Mouse (Mus musculus) heart, embryonic 14.5 days (tissue): ENCODE measurements around the gene Rasl12. TPM values are rescaled to one million over a fixed set of nuclear protein-coding genes. Genes with fewer than 3 reads are reported as not detected.

Experiments used
- ATAC-seq: fragments of 200-750 bp; cut with Nextera tagmentation; 2 replicates; pipeline ENCODE4 v1.8.0; 2017; ENCODE audit warnings: low read depth, moderate TSS enrichment; ENCODE audit not compliant: insufficient number of reproducible peaks, insufficient read depth, low FRiP score
- H3K27ac ChIP-seq, 2 experiments: fragments of 200-500 bp in 1 of 2; fragments of 300-500 bp in 1 of 2; sonication (generic) in 1 of 2; replicated peaks in 1 of 2; 2 replicates each; pipeline ENCODE4 v1.5.1; 2012 to 2014; ENCODE audit warnings: low read depth in 2 of 2, low read length in 2 of 2, control low read depth in 1 of 2, mild to moderate bottlenecking in 1 of 2, mixed read lengths in 1 of 2; ENCODE audit not compliant: control insufficient read depth in 1 of 2, insufficient read depth in 1 of 2
- H3K27me3 ChIP-seq: fragments of 300-500 bp; sonication (generic); 2 replicates; pipeline ENCODE4 v1.6.1; 2014; ENCODE audit warnings: mild to moderate bottlenecking, low read length, control low read depth; ENCODE audit not compliant: control insufficient read depth, insufficient read depth
- H3K36me3 ChIP-seq: fragments of 300-500 bp; sonication (generic); 2 replicates; pipeline ENCODE4 v1.6.1; 2014; ENCODE audit warnings: mild to moderate bottlenecking, control low read depth, low read length, mixed read lengths; ENCODE audit not compliant: control insufficient read depth, insufficient read depth
- H3K4me1 ChIP-seq, 2 experiments: fragments of 200-500 bp in 1 of 2; fragments of 300-500 bp in 1 of 2; sonication (generic) in 1 of 2; 2 replicates each; pipeline ENCODE4 v1.6.1; 2012 to 2014; ENCODE audit warnings: low read length in 2 of 2, control low read depth in 1 of 2, mixed read lengths in 1 of 2; ENCODE audit not compliant: control insufficient read depth in 2 of 2, insufficient read depth in 2 of 2
- H3K4me2 ChIP-seq: fragments of 300-500 bp; sonication (generic); 2 replicates; pipeline ENCODE4 v1.6.1; 2014; ENCODE audit warnings: mild to moderate bottlenecking, low read length
- H3K4me3 ChIP-seq, 2 experiments: fragments of 200-500 bp in 1 of 2; fragments of 300-500 bp in 1 of 2; sonication (generic) in 1 of 2; 2 replicates each; pipeline ENCODE4 v1.5.1; 2012 to 2014; ENCODE audit warnings: low read length in 2 of 2, mild to moderate bottlenecking in 2 of 2, control low read depth in 1 of 2, low read depth in 1 of 2, moderate library complexity in 1 of 2; ENCODE audit not compliant: control insufficient read depth in 1 of 2, insufficient read depth in 1 of 2
- H3K9ac ChIP-seq: fragments of 300-500 bp; sonication (generic); 2 replicates; pipeline ENCODE4 v1.6.1; 2014; ENCODE audit warnings: mild to moderate bottlenecking, low read length
- H3K9me3 ChIP-seq: fragments of 300-500 bp; sonication (generic); 2 replicates; pipeline ENCODE4 v1.6.1; 2016; ENCODE audit warnings: low read length, control low read depth; ENCODE audit not compliant: control insufficient read depth
- WGBS: fragments of 180-500 bp; shearing (Covaris S2); extraction: QIAGEN DNeasy Blood & Tissue Kit; methylation state at CpG from one replicate; pipeline ENCODE4 v1.1.7; 2014; 5-methylcytosine and 5-hydroxymethylcytosine counted together
- polyA plus RNA-seq: library from polyadenylated mRNA; unstranded; fragments of >200 nt; fragmentation: Nextera tagmentation; extraction: Ambion mirVana; gene quantifications from 2 replicates; pipeline ENCODE4 v1.2.1, GENCODE M21; 2014

The Rasl12 gene
- polyA plus RNA-seq, 1 experiment from 2014 or later, result 6.1 TPM

DNA sequence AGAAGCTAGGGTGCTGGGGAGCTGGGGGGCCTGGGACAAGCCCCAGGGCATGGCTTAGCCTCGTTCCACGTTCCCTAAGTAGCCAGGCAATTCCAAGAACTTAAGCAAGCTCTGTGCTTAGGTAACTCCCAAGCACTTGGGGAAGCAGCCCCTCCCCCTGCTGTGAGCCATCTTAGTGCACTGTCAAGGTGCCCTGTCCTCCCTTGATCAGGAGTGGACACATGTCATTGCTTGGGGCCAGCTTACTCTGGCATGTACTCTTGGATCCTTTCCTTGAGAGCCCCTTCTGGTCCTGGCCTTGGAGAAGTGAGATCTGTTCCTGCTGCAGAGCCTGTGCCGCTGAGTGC lies 15.6 kb upstream of the Rasl12 start:
- Histone ChIP-seq H3K4me2 (no peak overlapping the region), H3K27me3 (no peaks in the 10 kb centered on the region), H3K9me3 (no peaks in the 10 kb centered on the region), H3K36me3 (peaks cover 2% of the 10 kb centered on the region; the same call in 1 of the 2 replicates), H3K4me3 (no peak overlapping the region), H3K4me1 (peaks cover 7 to 9% of the 10 kb centered on the region in 2 experiments; a peak in 2 of 4 replicates), H3K9ac (peak overlapping the region; percentile 31; the same call in 1 of the 2 replicates), H3K27ac (no peak overlapping the region)
- WGBS, result 49% methylated on average over 3 of the region's 3 CpGs
- ATAC-seq, result no peak

- WGBS, result 50% methylated on average over 3 of the region's 3 CpGs
- H3K9me3 ChIP-seq, result no peaks in the 10 kb centered on the region
- H3K9ac ChIP-seq, result no peak overlapping the region
- H3K4me3 ChIP-seq, result no peak overlapping the region
- ATAC-seq, result no peak
- H3K36me3 ChIP-seq, result no peaks in the 10 kb centered on the region
- H3K27ac ChIP-seq, result no peak overlapping the region
- H3K4me1 ChIP-seq, result peaks cover 7 to 9% of the 10 kb centered on the region in 2 experiments; a peak in 2 of 4 replicates
- peaks cover 5% of the 10 kb centered on the region; the same call in 1 of the 2 replicates for H3K27me3 ChIP-seq
- no peak overlapping the region for H3K4me2 ChIP-seq
These were observed 14.0 kb upstream of the Rasl12 start for GRCm38 (mm10) chr9:65384276-65384675.

- 44% methylated on average over 8 of the region's 8 CpGs for WGBS
- ATAC-seq, result no peak
- Histone ChIP-seq H3K9ac (no peak overlapping the region), H3K36me3 (no peaks in the 10 kb centered on the region), H3K27me3 (peaks cover 24% of the 10 kb centered on the region), H3K9me3 (no peaks in the 10 kb centered on the region), H3K4me1 (peaks cover 8 to 10% of the 10 kb centered on the region in 2 experiments; a peak in 3 of 4 replicates), H3K4me3 (no peak overlapping the region), H3K4me2 (no peak overlapping the region), H3K27ac (no peak overlapping the region)
These were observed 11.7 kb upstream of the Rasl12 start for GRCm38 (mm10) chr9:65386373-65387140.

DNA sequence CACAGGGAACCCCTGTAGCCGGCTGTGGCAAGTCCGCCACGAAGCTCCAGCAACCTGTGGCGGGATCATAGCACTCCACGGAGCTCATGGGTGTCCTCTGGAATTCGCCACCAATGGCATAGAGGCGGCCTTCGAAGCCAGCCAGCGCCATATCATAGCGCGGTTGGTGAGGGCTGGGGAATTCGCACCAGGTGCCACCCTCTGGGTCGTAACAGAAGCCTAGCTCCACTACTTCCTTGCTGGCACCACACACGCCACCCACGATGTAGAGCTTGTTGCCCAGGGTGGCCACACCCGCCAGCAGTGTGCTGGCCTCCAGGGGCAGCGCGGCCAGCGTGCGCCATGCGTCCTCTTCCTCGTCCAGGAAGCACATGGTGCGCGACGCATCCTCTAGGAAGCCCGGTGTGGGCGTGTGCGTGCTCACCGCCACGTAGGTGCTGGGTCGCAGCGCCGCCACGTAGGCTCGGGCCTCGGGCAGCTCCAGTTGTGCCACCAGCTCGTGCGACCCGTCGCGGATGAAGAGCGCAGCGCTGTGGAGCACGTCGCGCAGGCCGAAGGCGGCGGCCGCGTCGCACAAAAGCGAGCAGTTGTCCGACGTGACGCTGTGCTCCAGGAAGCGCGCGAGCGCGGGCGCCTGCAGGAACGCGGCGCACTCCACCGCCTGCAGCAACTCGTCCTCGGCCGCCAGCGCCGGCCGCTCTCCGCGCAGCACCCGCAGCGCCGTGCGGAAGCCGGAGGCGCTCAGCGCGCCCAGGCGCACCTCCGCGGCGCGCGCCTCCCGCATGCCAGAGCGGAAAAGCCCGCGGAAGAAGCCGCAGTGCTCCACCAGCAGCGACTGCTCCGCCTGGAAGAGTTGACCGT lies 7.3 kb upstream of the Rasl12 start:
- H3K4me2 ChIP-seq, result peak overlapping the region; percentile 78
- peak; percentile 19; the same call in 1 of the 2 replicates for ATAC-seq
- peaks cover 3 to 7% of the 10 kb centered on the region in 2 experiments; a peak in 2 of 4 replicates for H3K4me1 ChIP-seq
- peak overlapping the region; percentile 64 for H3K9ac ChIP-seq
- H3K4me3 ChIP-seq, result peak overlapping the region; percentile 52
- H3K36me3 ChIP-seq, result no peaks in the 10 kb centered on the region
- no peaks in the 10 kb centered on the region for H3K9me3 ChIP-seq
- H3K27ac ChIP-seq, result no peak overlapping the region
- 12% methylated on average over 96 of the region's 96 CpGs for WGBS
- peaks cover 28% of the 10 kb centered on the region for H3K27me3 ChIP-seq

- Histone ChIP-seq H3K9ac (peak within 1 kb of the TSS; percentile 64), H3K4me1 (peaks cover 3 to 7% of the 10 kb centered on the region in 2 experiments; a peak in 2 of 4 replicates), H3K27ac (no peak within 1 kb of the TSS), H3K36me3 (no peaks in the 10 kb centered on the region), H3K9me3 (no peaks in the 10 kb centered on the region), H3K27me3 (peaks cover 28% of the 10 kb centered on the region), H3K4me2 (peak within 1 kb of the TSS; percentile 78), H3K4me3 (peak within 1 kb of the TSS; percentile 52)
- ATAC-seq, result no peak
- WGBS, result 19% methylated on average over 8 of the region's 8 CpGs
These were observed 6.7 kb upstream of the Rasl12 start, which contains the start of gene Kbtbd13 for GRCm38 (mm10) chr9:65391613-65391964. TSS of gene Kbtbd13 (minus strand) at chr9:65391652.

DNA sequence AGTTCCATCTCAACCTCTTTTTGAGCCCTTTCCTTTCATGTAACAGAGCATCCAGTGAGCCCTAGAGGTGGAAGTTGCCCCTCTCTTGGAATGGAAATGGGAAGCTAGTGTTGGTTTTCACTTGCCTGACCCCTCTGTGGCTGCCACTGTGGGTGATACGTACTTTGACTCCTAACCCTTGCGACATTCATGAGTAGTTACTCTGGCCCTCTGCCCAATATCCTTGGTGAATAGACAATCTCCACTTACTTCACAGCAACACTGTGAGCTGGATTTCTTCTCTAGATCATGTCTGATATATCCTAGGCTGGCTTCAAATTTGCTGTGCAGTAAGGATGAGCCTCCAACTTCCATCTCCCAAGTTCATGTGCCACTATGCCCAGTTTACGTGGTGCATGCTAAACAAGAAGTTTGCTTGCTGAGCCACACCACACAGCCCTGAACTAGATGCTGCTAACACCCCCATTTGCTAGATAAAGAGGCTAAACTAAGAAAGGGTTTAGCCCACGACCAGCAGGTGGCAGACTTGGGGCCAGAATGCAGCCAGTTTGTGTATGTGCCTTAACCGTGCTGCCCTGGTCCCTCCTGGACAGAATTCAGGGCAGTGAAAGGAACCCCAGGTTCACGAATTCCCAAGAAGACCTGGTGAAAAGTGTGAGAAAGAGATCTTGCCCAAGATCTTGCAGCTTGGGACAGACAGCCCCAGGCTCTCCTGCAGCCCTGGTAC lies 5.5 kb upstream of the Rasl12 start:
- 24% methylated on average over 6 of the region's 6 CpGs for WGBS
- Histone ChIP-seq H3K4me1 (peaks cover 3 to 7% of the 10 kb centered on the region in 2 experiments; a peak in 2 of 4 replicates), H3K27ac (no peak overlapping the region), H3K36me3 (no peaks in the 10 kb centered on the region), H3K9me3 (no peaks in the 10 kb centered on the region), H3K4me3 (no peak overlapping the region), H3K4me2 (no peak overlapping the region), H3K9ac (no peak overlapping the region), H3K27me3 (peaks cover 28% of the 10 kb centered on the region)
- ATAC-seq, result no peak

DNA sequence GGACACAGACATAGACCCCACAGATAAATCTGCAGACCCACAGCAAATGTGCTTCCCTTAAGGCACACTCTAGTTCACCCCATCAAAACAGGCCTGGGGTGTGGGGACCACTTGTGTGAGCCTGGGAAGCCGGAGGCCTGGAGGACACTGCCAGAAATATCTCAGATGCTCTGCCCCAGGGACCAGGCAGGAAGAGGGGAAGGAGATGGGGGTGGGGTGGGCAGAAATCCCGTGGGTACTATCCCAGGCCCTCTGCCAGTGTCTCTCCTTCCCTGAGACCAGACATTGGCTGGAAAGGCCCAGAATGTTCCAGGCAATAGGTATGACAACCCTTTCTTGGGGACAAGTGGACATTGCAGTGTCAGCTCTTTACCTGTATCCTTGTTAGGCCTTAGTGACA lies 4.7 kb upstream of the Rasl12 start:
- WGBS, result 5% methylated on average over 2 of the region's 2 CpGs
- Histone ChIP-seq H3K4me2 (no peak overlapping the region), H3K27me3 (peaks cover 28% of the 10 kb centered on the region), H3K9ac (no peak overlapping the region), H3K36me3 (no peaks in the 10 kb centered on the region), H3K4me3 (no peak overlapping the region), H3K27ac (no peak overlapping the region), H3K4me1 (peaks cover 3 to 10% of the 10 kb centered on the region in 2 experiments; a peak in 3 of 4 replicates), H3K9me3 (no peaks in the 10 kb centered on the region)
- no peak for ATAC-seq
